Mouse (Mus musculus) left cerebral cortex, adult 9 months (tissue): ENCODE data around the gene 4930522L14Rik.
"Not testable (repeated sequence)": the region's sequence is repeated elsewhere in the genome, so short reads cannot be mapped to it uniquely, and the experiment has no call there.

ENCODE experiments used
- DNase-seq, 2 experiments: peaks; one replicate each; pipeline ENCODE4 v3.0.0; 2022; ENCODE audit warnings: low spot score in 2 of 2

Gene 4930522L14Rik

DNA sequence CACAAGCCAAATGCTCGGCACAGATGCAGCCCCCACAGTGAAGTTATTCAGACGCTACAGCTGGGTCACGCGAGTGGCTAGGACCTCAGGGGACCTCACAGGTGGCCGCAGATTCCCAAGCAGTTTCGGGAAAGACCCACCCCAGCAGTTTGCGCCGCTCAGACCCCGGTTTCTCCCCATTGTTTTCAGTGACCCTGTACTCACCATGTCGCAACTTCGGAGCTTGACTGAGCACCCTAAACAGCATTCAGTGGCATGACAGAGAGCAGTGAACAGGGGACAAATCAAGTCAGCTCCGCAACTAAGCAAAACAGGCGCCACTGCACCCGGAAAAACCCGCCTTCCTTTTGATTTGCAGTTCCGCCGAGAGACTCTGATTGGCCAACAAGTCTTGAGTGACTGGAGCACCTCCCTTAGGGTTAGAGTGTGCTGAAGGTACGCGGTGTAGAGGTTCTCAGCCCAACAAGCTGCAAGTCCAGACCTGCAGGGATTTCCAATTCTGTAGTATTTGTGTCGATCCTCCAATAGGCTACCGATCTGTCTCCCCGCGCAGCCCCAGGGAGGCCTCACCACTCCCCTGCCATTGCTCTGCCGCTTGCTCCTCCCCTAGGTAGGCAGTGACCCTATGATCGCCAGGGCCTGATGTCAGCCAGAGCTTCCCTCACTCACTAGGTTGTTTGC, at the start of gene 4930522L14Rik:
Gene 4930522L14Rik (minus strand): TSS at position 496 of the 681 bp plus-strand sequence.
- peak; percentile 45 to 80 for DNase-seq

- DNase-seq: not testable (repeated sequence)
These were observed 49.8 kb upstream of the 4930522L14Rik start for GRCm38 (mm10) chr5:109801466-109801865.

DNA sequence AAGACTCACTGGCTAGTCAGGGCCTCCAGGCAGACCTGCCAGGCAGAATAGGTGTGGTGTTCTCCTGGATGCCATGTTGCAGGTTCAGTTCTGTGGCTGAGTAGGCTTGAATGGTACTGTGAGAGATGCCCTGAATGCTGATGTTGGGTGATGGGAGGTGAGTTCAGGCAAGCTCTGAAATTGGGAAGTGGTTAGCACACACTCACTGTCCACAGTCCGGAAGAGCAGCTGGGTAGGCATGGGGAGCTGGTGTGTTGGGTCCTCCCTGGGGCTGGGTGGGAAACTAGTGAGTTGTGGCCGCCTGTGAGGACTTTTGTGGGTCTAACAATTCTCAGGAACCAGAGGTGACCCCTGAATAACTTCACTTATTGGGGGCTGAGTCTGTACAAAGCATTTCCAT, 48.3 kb upstream of the 4930522L14Rik start:
- not testable (repeated sequence) for DNase-seq

DNA sequence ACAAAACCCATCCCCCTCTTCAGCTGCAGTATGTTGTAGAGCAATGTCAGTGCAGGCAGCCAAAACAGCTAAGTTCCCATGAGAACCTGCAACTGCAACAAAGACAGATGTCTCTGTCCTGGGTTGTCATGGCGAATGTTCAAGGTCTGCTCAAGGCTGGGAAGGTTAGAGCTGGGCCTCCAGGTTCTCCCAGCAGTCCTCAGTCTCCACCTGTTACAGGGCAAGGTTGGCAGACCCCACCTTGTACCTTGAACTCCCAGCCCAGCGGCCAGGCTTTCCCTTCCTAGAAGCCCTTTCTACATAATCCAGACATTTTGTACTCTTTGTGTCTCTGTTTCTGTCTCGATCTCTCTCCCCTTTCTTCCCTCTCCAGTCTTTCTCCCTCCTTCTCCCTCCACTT, 45.3 kb upstream of the 4930522L14Rik start:
- not testable (repeated sequence) for DNase-seq

DNA sequence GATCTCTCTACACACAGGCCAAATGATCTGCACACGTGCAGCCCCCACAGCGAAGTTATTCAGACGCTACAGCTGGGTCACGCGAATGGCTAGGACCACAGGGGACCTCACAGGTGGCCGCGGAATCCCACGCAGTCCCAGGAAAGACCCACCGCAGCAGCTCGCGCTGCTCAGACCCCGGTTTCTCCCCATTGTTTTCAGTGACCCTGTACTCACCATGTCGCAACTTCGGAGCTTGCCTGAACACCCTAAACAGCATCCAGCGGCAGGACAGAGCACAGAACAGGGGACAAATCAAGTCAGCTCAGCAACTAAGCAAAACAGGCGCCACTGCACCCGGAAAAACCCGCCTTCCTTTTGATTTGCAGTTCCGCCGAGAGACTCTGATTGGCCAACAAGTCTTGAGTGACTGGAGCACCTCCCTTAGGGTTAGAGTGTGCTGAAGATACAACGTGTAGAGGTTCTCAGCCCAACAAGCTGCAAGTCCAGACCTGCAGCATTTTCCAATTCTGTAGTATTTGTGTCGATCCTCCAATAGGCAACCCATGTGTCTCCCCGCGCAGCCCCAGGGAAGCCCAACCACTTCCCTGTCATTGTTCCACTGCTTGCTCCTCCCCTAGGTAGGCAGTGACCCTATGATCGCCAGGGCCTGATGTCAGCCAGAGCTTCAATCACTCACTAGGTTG, 44.4 kb upstream of the 4930522L14Rik start:
- DNase-seq: peak; percentile 35 to 55

- DNase-seq: not testable (repeated sequence)
These were observed 541 bp upstream of the 4930522L14Rik start for GRCm38 (mm10) chr5:109752073-109752780.

GRCm38 (mm10) chr5:109745081-109745480, 6.6 kb downstream of the 4930522L14Rik start:
- not testable (repeated sequence) for DNase-seq

DNA sequence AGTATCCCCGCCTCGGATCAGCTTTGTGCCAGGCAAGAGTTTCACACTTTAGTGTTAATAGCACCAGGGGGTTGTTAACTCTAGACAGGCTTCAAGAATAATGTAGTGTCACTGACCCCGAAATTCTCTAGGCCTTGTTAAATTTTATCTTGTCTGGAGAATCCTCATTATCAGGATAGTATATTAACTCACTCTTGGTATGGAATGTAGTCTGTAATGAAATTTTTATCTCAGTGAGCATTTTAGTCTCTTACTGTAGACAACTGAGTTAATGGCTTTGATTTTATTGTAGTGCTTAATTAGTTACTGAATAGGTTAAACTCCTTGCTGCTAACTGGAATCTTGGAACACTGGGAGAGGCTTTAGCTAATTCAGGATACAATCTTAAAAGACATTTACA, 34.3 kb downstream of the 4930522L14Rik start:
- not testable (repeated sequence) for DNase-seq

DNA sequence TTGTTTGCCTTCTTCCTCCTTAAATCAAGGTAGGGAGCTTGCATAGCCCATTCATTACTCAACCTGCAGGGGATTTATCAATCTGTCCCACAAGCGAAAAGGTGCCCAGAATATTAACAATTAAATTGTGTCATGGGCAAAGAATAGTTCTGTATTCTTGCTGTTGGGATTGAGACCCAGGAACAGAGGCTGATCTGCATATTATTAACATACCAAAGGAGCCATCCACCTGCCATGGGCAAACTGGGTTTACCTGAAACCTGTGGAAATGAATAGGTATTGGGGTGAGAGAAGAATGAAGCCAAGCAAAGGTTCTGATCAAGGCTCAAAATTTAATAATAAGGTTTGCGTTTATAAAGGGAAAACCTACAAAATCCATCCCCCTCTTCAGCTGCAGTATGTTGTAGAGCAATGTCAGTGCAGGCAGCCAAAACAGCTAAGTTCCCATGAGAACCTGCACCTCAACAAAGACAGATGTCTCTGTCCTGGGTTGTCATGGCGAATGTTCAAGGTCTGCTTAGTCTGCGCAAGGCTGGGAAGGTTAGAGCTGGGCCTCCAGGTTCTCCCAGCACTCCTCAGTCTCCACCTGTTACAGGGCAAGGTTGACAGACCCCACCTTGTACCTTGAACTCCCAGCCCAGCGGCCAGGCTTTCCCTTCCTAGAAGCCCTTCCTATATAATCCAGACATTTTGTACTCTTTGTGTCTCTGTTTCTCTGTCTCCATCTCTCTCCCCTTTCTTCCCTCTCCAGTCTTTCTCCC, 60.3 kb downstream of the 4930522L14Rik start:
- DNase-seq: not testable (repeated sequence)

GRCm38 (mm10) chr5:109690537-109691201, 61.0 kb downstream of the 4930522L14Rik start, which contains the start of gene 5430403G16Rik:
5430403G16Rik (minus strand) TSS chr5:109691041.
- peak; percentile 52 to 81 for DNase-seq
